8 mouse cellular contexts compared by ENCODE assay signal in the genomic region with DNA sequence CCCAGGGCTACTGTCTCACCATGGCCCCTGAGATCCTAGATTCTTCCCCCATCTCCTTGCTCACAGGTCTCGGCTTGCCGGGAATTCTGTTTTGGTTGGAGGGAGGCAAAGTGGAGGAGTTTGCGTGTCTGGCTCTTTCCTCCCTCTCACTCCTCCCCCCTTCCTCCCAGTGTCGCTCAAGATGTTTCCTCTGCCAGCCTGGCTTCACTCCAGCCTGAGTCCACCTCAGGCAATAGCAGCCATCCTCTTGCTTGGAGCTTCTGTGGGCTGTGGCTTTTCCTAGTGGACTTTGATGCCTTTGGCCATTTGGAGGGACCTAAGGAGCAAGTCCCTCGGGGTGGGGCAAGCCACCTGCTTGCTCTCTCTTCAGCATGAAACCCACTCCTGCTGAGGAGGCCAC. TPM values are rescaled to one million over a fixed set of nuclear protein-coding genes. Genes with fewer than 3 reads are reported as not detected.
A peak's percentile ranks its signal among the peaks of the same experiment; 100 is the strongest.
DNase-seq lines count a peak whose midpoint lies in the region; ATAC-seq lines count a peak whose summit lies in the region.

No protein-coding gene starts in this region.

- ATAC-seq in forebrain, embryonic 15.5 days (replicated peaks) = no peak
- no peak for ATAC-seq in neural tube, embryonic 13.5 days (ENCODE audit: low read depth)
- no peak for ATAC-seq in neural tube, embryonic 15.5 days (ENCODE audit: low FRiP score)
- ATAC-seq in megakaryocyte-erythroid progenitor cell, adult 5-6 weeks (replicated peaks; ENCODE audit: low FRiP score, low TSS enrichment, poor library complexity, severe bottlenecking) = no peak

- H3K4me1 ChIP-seq in forebrain, embryonic 15.5 days = peaks cover 42% of the 10 kb centered on the region
- peaks cover 60% of the 10 kb centered on the region for H3K4me1 ChIP-seq in forebrain, embryonic 10.5 days
- peaks cover 65% of the 10 kb centered on the region for H3K4me1 ChIP-seq in neural tube, embryonic 13.5 days (replicated peaks)
- peaks cover 69% of the 10 kb centered on the region for H3K4me1 ChIP-seq in neural tube, embryonic 15.5 days

- no peaks in the 10 kb centered on the region for H3K9me3 ChIP-seq in forebrain, embryonic 15.5 days
- no peaks in the 10 kb centered on the region for H3K9me3 ChIP-seq in forebrain, embryonic 10.5 days
- no peaks in the 10 kb centered on the region for H3K9me3 ChIP-seq in neural tube, embryonic 13.5 days
- no peaks in the 10 kb centered on the region for H3K9me3 ChIP-seq in neural tube, embryonic 15.5 days (replicated peaks)

- no peak overlapping the region for H3K4me3 ChIP-seq in forebrain, embryonic 15.5 days
- H3K4me3 ChIP-seq in forebrain, embryonic 10.5 days = no peak overlapping the region
- no peak overlapping the region for H3K4me3 ChIP-seq in neural tube, embryonic 13.5 days
- H3K4me3 ChIP-seq in neural tube, embryonic 15.5 days (replicated peaks) = no peak overlapping the region

- WGBS in forebrain, embryonic 15.5 days = 36% methylated on average over 5 of the region's 5 CpGs
- 40% methylated on average over 5 of the region's 5 CpGs for WGBS in forebrain, embryonic 10.5 days
- 32% methylated on average over 5 of the region's 5 CpGs for WGBS in neural tube, embryonic 13.5 days
- WGBS in neural tube, embryonic 15.5 days = 39% methylated on average over 5 of the region's 5 CpGs

- H3K4me2 ChIP-seq in forebrain, embryonic 15.5 days (replicated peaks) = no peak overlapping the region
- H3K4me2 ChIP-seq in neural tube, embryonic 13.5 days = no peak overlapping the region
- no peak overlapping the region for H3K4me2 ChIP-seq in neural tube, embryonic 15.5 days

- 0 out of 2 replicates have a peak overlapping the region, but pooled peaks have one; percentile 14 for H3K27ac ChIP-seq in forebrain, embryonic 15.5 days (replicated peaks)
- H3K27ac ChIP-seq in forebrain, embryonic 10.5 days = no peak overlapping the region; the same call in 1 of the 2 replicates
- H3K27ac ChIP-seq in neural tube, embryonic 13.5 days (replicated peaks) = 0 out of 2 replicates have a peak overlapping the region, but pooled peaks have one; percentile 20
- no peak overlapping the region for H3K27ac ChIP-seq in neural tube, embryonic 15.5 days (replicated peaks)

- no peaks in the 10 kb centered on the region for H3K36me3 ChIP-seq in forebrain, embryonic 15.5 days
- no peaks in the 10 kb centered on the region for H3K36me3 ChIP-seq in forebrain, embryonic 10.5 days (replicated peaks)
- H3K36me3 ChIP-seq in neural tube, embryonic 13.5 days = 0 out of 2 replicates have a peak, but pooled peaks cover 5% of the 10 kb centered on the region
- H3K36me3 ChIP-seq in neural tube, embryonic 15.5 days = no peaks in the 10 kb centered on the region

- no peak for DNase-seq in forebrain, embryonic 10.5 days (ENCODE audit: extremely low spot score, low spot score)
- DNase-seq in kidney, postnatal 25 days = peak; percentile 66 to 77
- peak; percentile 81 to 82 for DNase-seq in right cerebral cortex, postnatal 10 days (ENCODE audit: low spot score in 2 of 2)
- DNase-seq in thymus, postnatal 10 days (ENCODE audit: low spot score in 2 of 2) = no peak

- H3K9ac ChIP-seq in forebrain, embryonic 15.5 days (replicated peaks) = no peak overlapping the region
- H3K9ac ChIP-seq in neural tube, embryonic 13.5 days = no peak overlapping the region
- no peak overlapping the region for H3K9ac ChIP-seq in neural tube, embryonic 15.5 days (replicated peaks)

- H3K27me3 ChIP-seq in forebrain, embryonic 15.5 days = no peaks in the 10 kb centered on the region
- peaks cover 5% of the 10 kb centered on the region for H3K27me3 ChIP-seq in forebrain, embryonic 10.5 days (ENCODE audit: poor library complexity, severe bottlenecking)
- no peaks in the 10 kb centered on the region for H3K27me3 ChIP-seq in neural tube, embryonic 13.5 days
- H3K27me3 ChIP-seq in neural tube, embryonic 15.5 days (replicated peaks) = no peaks in the 10 kb centered on the region

RNA-seq across cellular contexts. Expression of gene Arrb1, which starts 27.2 kb away (rescaled TPM):
- polyA plus RNA-seq in forebrain, embryonic 15.5 days (2015; fragmentation: Nextera tagmentation; extraction: Ambion mirVana) = 14.3 and 15.1 TPM in 2 replicates
- polyA plus RNA-seq in forebrain, embryonic 10.5 days (2016; fragmentation: Nextera tagmentation; extraction: Ambion mirVana) = 9.3 and 11.9 TPM in 2 replicates
- polyA plus RNA-seq in neural tube, embryonic 13.5 days (2015; fragmentation: Nextera tagmentation; extraction: Ambion mirVana) = 15.9 and 16.2 TPM in 2 replicates
- 15.1 and 16.6 TPM in 2 replicates for polyA plus RNA-seq in neural tube, embryonic 15.5 days (2015; fragmentation: Nextera tagmentation; extraction: Ambion mirVana)
- total RNA-seq in megakaryocyte-erythroid progenitor cell, adult 5-6 weeks (2014; fragmentation: Nextera tagmentation) = 59.0 and 91.0 TPM in 2 replicates
- total RNA-seq in megakaryocyte-erythroid progenitor cell, adult 5-6 weeks (2017) = 70.4 and 96.2 TPM in 2 replicates

Comparison
In these comparisons a context has a peak if more than half of its experiments do, and no peak if none do; other contexts are left out.
1. H3K27ac ChIP-seq: peak in forebrain, embryonic 15.5 days (single experiment) and neural tube, embryonic 13.5 days (single experiment); none in forebrain, embryonic 10.5 days (single experiment) and neural tube, embryonic 15.5 days (single experiment).
2. DNase-seq: peak in kidney, postnatal 25 days (2 of 2) and right cerebral cortex, postnatal 10 days (2 of 2); none in forebrain, embryonic 10.5 days (single experiment) and thymus, postnatal 10 days (0 of 2).